7 mouse cellular contexts compared by ENCODE assay signal in the genomic region with DNA sequence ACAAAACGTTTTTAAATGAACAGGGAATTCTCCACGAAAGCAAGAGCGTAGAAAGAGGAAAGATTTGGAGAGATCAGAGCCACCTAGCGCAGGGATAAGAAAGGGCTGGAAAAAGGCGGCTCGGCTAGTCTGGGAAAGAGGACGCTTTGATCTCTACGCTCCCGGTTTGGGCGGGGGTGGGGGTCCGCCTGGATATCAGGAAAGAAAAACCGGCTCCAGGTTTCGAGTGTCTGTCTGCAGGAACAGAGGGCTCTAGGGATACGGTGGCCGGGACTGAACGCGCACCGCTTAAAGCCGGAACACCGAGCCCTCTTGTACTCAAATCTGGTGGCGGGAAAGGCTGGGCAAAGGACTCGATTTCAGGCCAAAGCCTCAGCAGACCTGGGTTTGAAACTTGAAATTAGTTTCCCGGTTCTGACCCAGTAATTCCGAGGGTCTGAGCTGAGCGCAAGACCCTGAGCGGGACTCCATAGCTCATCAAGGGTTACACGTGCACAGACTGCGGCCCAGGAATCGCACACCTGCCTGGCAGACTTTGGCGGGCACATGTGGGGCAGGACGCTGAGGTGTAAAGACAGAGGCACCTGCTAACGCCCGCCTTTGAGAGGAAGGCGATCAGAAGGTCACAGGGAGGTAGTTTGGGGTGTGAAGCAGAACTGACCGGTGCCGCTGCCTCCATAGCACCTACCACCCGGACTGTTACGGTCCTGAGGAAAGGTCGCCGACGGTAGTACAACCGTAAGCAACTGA. TPM values are rescaled to one million over a fixed set of nuclear protein-coding genes. Genes with fewer than 3 reads are reported as not detected.
DNase-seq lines count a peak whose midpoint lies in the region; ATAC-seq and TF ChIP-seq lines count a peak whose summit lies in the region.

No protein-coding gene starts in this region.

- H3K9me3 ChIP-seq in ES-E14 (ENCODE audit: control insufficient read depth, insufficient read depth, low read depth, low read length), result no peaks in the 10 kb centered on the region
- H3K9me3 ChIP-seq in embryonic facial prominence, embryonic 15.5 days (replicated peaks), result no peaks in the 10 kb centered on the region
- H3K9me3 ChIP-seq in hindbrain, embryonic 16.5 days (ENCODE audit: control insufficient read depth, low read length), result no peaks in the 10 kb centered on the region
- H3K9me3 ChIP-seq in liver, embryonic 13.5 days (replicated peaks), result no peaks in the 10 kb centered on the region
- no peaks in the 10 kb centered on the region for H3K9me3 ChIP-seq in neural tube, embryonic 11.5 days (ENCODE audit: control insufficient read depth, low read length)

- DNase-seq in CD4-positive helper T cell, adult 2 months (ENCODE audit: low read depth, low spot score), result peak; percentile 29
- no peak for DNase-seq in ES-E14 (ENCODE audit: low read depth, low spot score)
- no peak for DNase-seq in liver, embryonic 13.5 days
- peak; percentile 57 for DNase-seq in neural tube, embryonic 11.5 days (ENCODE audit: low spot score)
- DNase-seq in thymus, postnatal 36 days, result no peak

- H3K4me3 ChIP-seq in ES-E14 (ENCODE audit: insufficient read depth in 1 of 2, low read depth in 1 of 2, low read length in 2 of 2, poor library complexity in 1 of 2, severe bottlenecking in 1 of 2), result peak overlapping the region; percentile 63 to 87; a peak in 3 of 4 replicates
- H3K4me3 ChIP-seq in embryonic facial prominence, embryonic 15.5 days (replicated peaks), result peak overlapping the region; percentile 61
- peak overlapping the region; percentile 55 for H3K4me3 ChIP-seq in hindbrain, embryonic 16.5 days (ENCODE audit: low read length)
- peak overlapping the region; percentile 62 for H3K4me3 ChIP-seq in liver, embryonic 13.5 days (replicated peaks)
- H3K4me3 ChIP-seq in neural tube, embryonic 11.5 days (ENCODE audit: low read depth, low read length), result peak overlapping the region; percentile 40

- in situ Hi-C loops in ES-E14 (cut with MboI; ENCODE audit: low sequenced_read_pairs in 2 of 2, unreplicated experiment in 2 of 2), result no loop called here

- no peak for ATAC-seq in embryonic facial prominence, embryonic 15.5 days (ENCODE audit: insufficient number of reproducible peaks, low FRiP score, low TSS enrichment, low read depth)
- peak; percentile 34; the same call in 1 of the 2 replicates for ATAC-seq in hindbrain, embryonic 16.5 days
- no peak for ATAC-seq in liver, embryonic 13.5 days (ENCODE audit: low read depth)
- no peak for ATAC-seq in neural tube, embryonic 11.5 days (ENCODE audit: insufficient read depth, low FRiP score, low TSS enrichment)

- H3K27me3 ChIP-seq in embryonic facial prominence, embryonic 15.5 days, result peaks cover 73% of the 10 kb centered on the region
- H3K27me3 ChIP-seq in hindbrain, embryonic 16.5 days (replicated peaks; ENCODE audit: control insufficient read depth, insufficient read depth, low read length), result peaks cover 54% of the 10 kb centered on the region
- H3K27me3 ChIP-seq in liver, embryonic 13.5 days, result peaks cover 99% of the 10 kb centered on the region
- peaks cover 47% of the 10 kb centered on the region for H3K27me3 ChIP-seq in neural tube, embryonic 11.5 days (ENCODE audit: control insufficient read depth, insufficient read depth, low read length)

- peaks cover 5 to 15% of the 10 kb centered on the region in 2 experiments; a peak in 3 of 4 replicates for H3K4me1 ChIP-seq in ES-E14 (ENCODE audit: control insufficient read depth in 2 of 2, insufficient read depth in 2 of 2, low read length in 2 of 2, poor library complexity in 1 of 2)
- peaks cover 56% of the 10 kb centered on the region for H3K4me1 ChIP-seq in embryonic facial prominence, embryonic 15.5 days
- H3K4me1 ChIP-seq in hindbrain, embryonic 16.5 days (ENCODE audit: control insufficient read depth, insufficient read depth, low read depth, low read length), result peaks cover 29% of the 10 kb centered on the region
- H3K4me1 ChIP-seq in liver, embryonic 13.5 days (replicated peaks), result peaks cover 38% of the 10 kb centered on the region
- H3K4me1 ChIP-seq in neural tube, embryonic 11.5 days (ENCODE audit: control insufficient read depth, insufficient read depth, low read length), result peaks cover 19% of the 10 kb centered on the region; the same call in 1 of the 2 replicates

- H3K9ac ChIP-seq in ES-E14 (ENCODE audit: insufficient read depth, low read depth, low read length, poor library complexity, severe bottlenecking), result peak overlapping the region; percentile 46; the same call in 1 of the 2 replicates
- H3K9ac ChIP-seq in embryonic facial prominence, embryonic 15.5 days, result 0 out of 2 replicates have a peak overlapping the region, but pooled peaks have one; percentile 4
- peak overlapping the region; percentile 52 for H3K9ac ChIP-seq in hindbrain, embryonic 16.5 days (ENCODE audit: low read depth, low read length)
- H3K9ac ChIP-seq in liver, embryonic 13.5 days, result peak overlapping the region; percentile 6; the same call in 1 of the 2 replicates
- peak overlapping the region; percentile 6; the same call in 1 of the 2 replicates for H3K9ac ChIP-seq in neural tube, embryonic 11.5 days (ENCODE audit: low read length)

- H3K4me2 ChIP-seq in embryonic facial prominence, embryonic 15.5 days (replicated peaks), result peak overlapping the region; percentile 100
- H3K4me2 ChIP-seq in hindbrain, embryonic 16.5 days (ENCODE audit: low read length), result peak overlapping the region; percentile 100
- peak overlapping the region; percentile 83 for H3K4me2 ChIP-seq in liver, embryonic 13.5 days
- peak overlapping the region; percentile 86 for H3K4me2 ChIP-seq in neural tube, embryonic 11.5 days (ENCODE audit: low read depth)

- no peaks in the 10 kb centered on the region for H3K36me3 ChIP-seq in ES-E14 (ENCODE audit: control insufficient read depth, insufficient read depth, low read length, poor library complexity, severe bottlenecking)
- no peaks in the 10 kb centered on the region for H3K36me3 ChIP-seq in embryonic facial prominence, embryonic 15.5 days
- H3K36me3 ChIP-seq in hindbrain, embryonic 16.5 days (ENCODE audit: control insufficient read depth, insufficient read depth, low read length), result no peaks in the 10 kb centered on the region
- no peaks in the 10 kb centered on the region for H3K36me3 ChIP-seq in liver, embryonic 13.5 days
- no peaks in the 10 kb centered on the region for H3K36me3 ChIP-seq in neural tube, embryonic 11.5 days (ENCODE audit: control insufficient read depth, insufficient read depth, low read length)

- 2% methylated on average over 42 of the region's 42 CpGs for WGBS in embryonic facial prominence, embryonic 15.5 days
- 2% methylated on average over 42 of the region's 42 CpGs for WGBS in hindbrain, embryonic 16.5 days
- 2% methylated on average over 42 of the region's 42 CpGs for WGBS in liver, embryonic 13.5 days (ENCODE audit: insufficient replicate concordance)
- 1% methylated on average over 42 of the region's 42 CpGs for WGBS in neural tube, embryonic 11.5 days

- no peak overlapping the region for H3K27ac ChIP-seq in ES-E14 (ENCODE audit: insufficient read depth, low read depth, low read length, poor library complexity, severe bottlenecking)
- peak overlapping the region; percentile 60; the same call in 1 of the 2 replicates for H3K27ac ChIP-seq in embryonic facial prominence, embryonic 15.5 days (replicated peaks)
- no peak overlapping the region for H3K27ac ChIP-seq in hindbrain, embryonic 16.5 days (ENCODE audit: low read depth, low read length)
- no peak overlapping the region for H3K27ac ChIP-seq in liver, embryonic 13.5 days
- no peak overlapping the region for H3K27ac ChIP-seq in neural tube, embryonic 11.5 days (ENCODE audit: low read depth, low read length)

TF ChIP-seq in ES-E14, 5 proteins besides CTCF, POLR2A, EP300 and RAD21:
- TF ChIP-seq ZNF384 (IDR thresholded peaks at IDR 0.05; ENCODE audit: low read depth, low read length) (no peak), HCFC1 (IDR thresholded peaks at IDR 0.05; ENCODE audit: borderline replicate concordance, insufficient read depth, low read length) (no peak), MAFK (IDR thresholded peaks at IDR 0.05; ENCODE audit: insufficient read depth, low read depth, low read length) (no peak), CHD2 (IDR thresholded peaks at IDR 0.05; ENCODE audit: low read depth, low read length) (no peak), ZC3H11A (IDR thresholded peaks at IDR 0.05; ENCODE audit: borderline replicate concordance, low read depth, low read length) (no peak)

RNA-seq across cellular contexts. Expression of a gene that starts 19.6 kb away (rescaled TPM):
- total RNA-seq in ES-E14 (2012; rRNA removed), result not detected in 2 replicates
- not detected in 2 replicates for polyA plus RNA-seq in embryonic facial prominence, embryonic 15.5 days (2015; fragmentation: Nextera tagmentation; extraction: Ambion mirVana)
- not detected in 2 replicates for polyA plus RNA-seq in hindbrain, embryonic 16.5 days (2015; fragmentation: Nextera tagmentation; extraction: Ambion mirVana)
- polyA plus RNA-seq in liver, embryonic 13.5 days (2015; fragmentation: Nextera tagmentation; extraction: Ambion mirVana), result not detected in 2 replicates
- polyA plus RNA-seq in neural tube, embryonic 11.5 days (2014; fragmentation: Nextera tagmentation; extraction: Ambion mirVana), result not detected in 2 replicates

RNA-seq across cellular contexts. Expression of a gene that starts 33.6 kb away (rescaled TPM):
- total RNA-seq in ES-E14 (2012; rRNA removed), result 5.1 and 8.0 TPM in 2 replicates
- polyA plus RNA-seq in embryonic facial prominence, embryonic 15.5 days (2015; fragmentation: Nextera tagmentation; extraction: Ambion mirVana), result 5.2 and 5.8 TPM in 2 replicates
- 1.7 and 2.1 TPM in 2 replicates for polyA plus RNA-seq in hindbrain, embryonic 16.5 days (2015; fragmentation: Nextera tagmentation; extraction: Ambion mirVana)
- polyA plus RNA-seq in liver, embryonic 13.5 days (2015; fragmentation: Nextera tagmentation; extraction: Ambion mirVana), result 1.3 TPM in 2 replicates
- polyA plus RNA-seq in neural tube, embryonic 11.5 days (2014; fragmentation: Nextera tagmentation; extraction: Ambion mirVana), result 2.3 and 3.2 TPM in 2 replicates

Comparison
In these comparisons a context has a peak if more than half of its experiments do, and no peak if none do; other contexts are left out.
1. DNase-seq: peak in CD4-positive helper T cell, adult 2 months (single experiment) and neural tube, embryonic 11.5 days (single experiment); none in ES-E14 (single experiment), liver, embryonic 13.5 days (single experiment) and thymus, postnatal 36 days (0 of 2).
2. Peak in every context shown above with its lines, with median percentiles within 50 percentile points of each other: H3K4me3 ChIP-seq, H3K9ac ChIP-seq and H3K4me2 ChIP-seq.